ENCODE assay signal across 18 mouse cellular contexts in genomic region chr6:137576091-137576490, GRCm38 (mm10).
"Had no signal": no experiment of that assay in that cellular context is flagged by ENCODE, and none has a peak within 500 bp of the region (broad histone marks: within the 10 kb centered on the region; RNA-seq: fewer than 3 reads in every experiment).

No protein-coding gene starts in this region.

- H3K27ac ChIP-seq: heart, embryonic 10.5 days; hindbrain, embryonic 13.5 days; hindbrain, embryonic 15.5 days; hindbrain, postnatal 0 days; left cerebral cortex, adult 2 months; limb, embryonic 10.5 days; limb, embryonic 12.5 days; liver, embryonic 13.5 days had no signal

- DNase-seq: gastrocnemius, postnatal 14 days; gastrocnemius, postnatal 36 days; heart, adult 18-20 months; heart, postnatal 10 days; kidney, adult 11 months; kidney, postnatal 10 days; kidney, postnatal 25 days; layer of hippocampus, adult 9-11 months; liver; liver, embryonic 13.5 days had no signal

- H3K4me3 ChIP-seq: heart, embryonic 10.5 days; heart, embryonic 12.5 days; hindbrain, embryonic 13.5 days; hindbrain, embryonic 15.5 days; left cerebral cortex, adult 2 months; limb, embryonic 10.5 days; limb, embryonic 12.5 days; liver, embryonic 13.5 days had no signal

- H3K36me3 ChIP-seq: heart, embryonic 10.5 days; heart, embryonic 12.5 days; hindbrain, embryonic 13.5 days; hindbrain, embryonic 15.5 days; limb, embryonic 10.5 days; limb, embryonic 12.5 days; liver, embryonic 13.5 days had no signal
